Mouse (Mus musculus): ENCODE results near the gene Myl6b. TPM values are rescaled to one million over a fixed set of nuclear protein-coding genes. Genes with fewer than 3 reads are reported as not detected.

Gene Myl6b
- polyA plus RNA-seq, 1 experiment = 0.67 TPM

- H3K36me3 ChIP-seq (ENCODE audit: control insufficient read depth, insufficient read depth, low read length) = peaks cover 36% of the 10 kb centered on the region
Observed at GRCm38 (mm10) chr10:128491495-128491894, 7.0 kb downstream of the Myl6b start.

GRCm38 (mm10) chr10:128490912-128491311 lies 7.6 kb downstream of the Myl6b start:
- Histone ChIP-seq H3K4me3 (ENCODE audit: extremely low read depth, insufficient read depth, insufficient read length) (no peak overlapping the region), H3K4me1 (ENCODE audit: control insufficient read depth, insufficient read depth, insufficient read length) (peaks cover 12% of the 10 kb centered on the region; the same call in 1 of the 2 replicates), H3K27me3 (ENCODE audit: control insufficient read depth, insufficient read depth, low read length) (no peaks in the 10 kb centered on the region), H3K36me3 (ENCODE audit: control insufficient read depth, insufficient read depth, low read length) (peaks cover 36% of the 10 kb centered on the region), H3K27ac (ENCODE audit: insufficient read depth, low read length) (no peak overlapping the region)
- TF ChIP-seq CTCF (IDR thresholded peaks at IDR 0.05; ENCODE audit: extremely low read depth, insufficient read depth, insufficient read length, insufficient replicate concordance) = no peak
- WGBS = 83% methylated on average over 5 of the region's 5 CpGs
- no peak for DNase-seq (ENCODE audit: low read depth in 1 of 2, low spot score in 2 of 2)

More at GRCm38 (mm10) chr10:128491495-128491894, 7.0 kb downstream of the Myl6b start:
- TF ChIP-seq CTCF (IDR thresholded peaks at IDR 0.05; ENCODE audit: extremely low read depth, insufficient read depth, insufficient read length, insufficient replicate concordance) = no peak
- no peak for TF ChIP-seq POLR2A (IDR thresholded peaks at IDR 0.05; ENCODE audit: low read depth, low read length)
- 59% methylated on average over 6 of the region's 6 CpGs for WGBS
- Histone ChIP-seq H3K27me3 (ENCODE audit: control insufficient read depth, insufficient read depth, low read length) (no peaks in the 10 kb centered on the region), H3K27ac (ENCODE audit: insufficient read depth, low read length) (peak overlapping the region; percentile 85), H3K4me1 (ENCODE audit: control insufficient read depth, insufficient read depth, insufficient read length) (peaks cover 12% of the 10 kb centered on the region; the same call in 1 of the 2 replicates), H3K4me3 (ENCODE audit: extremely low read depth, insufficient read depth, insufficient read length) (no peak overlapping the region; the same call in 1 of the 2 replicates)
- no peak for DNase-seq (ENCODE audit: low read depth in 1 of 2, low spot score in 2 of 2)

- H3K4me3 ChIP-seq (ENCODE audit: extremely low read depth, insufficient read depth, insufficient read length) = no peak overlapping the region
- peaks cover 10% of the 10 kb centered on the region; the same call in 1 of the 2 replicates for H3K4me1 ChIP-seq (ENCODE audit: control insufficient read depth, insufficient read depth, insufficient read length)
- no peaks in the 10 kb centered on the region for H3K27me3 ChIP-seq (ENCODE audit: control insufficient read depth, insufficient read depth, low read length)
- TF ChIP-seq CTCF (IDR thresholded peaks at IDR 0.05; ENCODE audit: extremely low read depth, insufficient read depth, insufficient read length, insufficient replicate concordance) = no peak
- TF ChIP-seq POLR2A (IDR thresholded peaks at IDR 0.05; ENCODE audit: low read depth, low read length) = no peak
- 89% methylated on average over 5 of the region's 5 CpGs for WGBS
- H3K27ac ChIP-seq (ENCODE audit: insufficient read depth, low read length) = no peak overlapping the region
- peaks cover 40% of the 10 kb centered on the region for H3K36me3 ChIP-seq (ENCODE audit: control insufficient read depth, insufficient read depth, low read length)
- no peak for DNase-seq (ENCODE audit: low read depth in 1 of 2, low spot score in 2 of 2)
Observed at GRCm38 (mm10) chr10:128490232-128490631, 8.3 kb downstream of the Myl6b start.

GRCm38 (mm10) chr10:128489785-128490184 lies 8.7 kb downstream of the Myl6b start:
- H3K4me3 ChIP-seq (ENCODE audit: extremely low read depth, insufficient read depth, insufficient read length) = no peak overlapping the region
- peaks cover 40% of the 10 kb centered on the region for H3K36me3 ChIP-seq (ENCODE audit: control insufficient read depth, insufficient read depth, low read length)
- TF ChIP-seq POLR2A (IDR thresholded peaks at IDR 0.05; ENCODE audit: low read depth, low read length) (no peak), CTCF (IDR thresholded peaks at IDR 0.05; ENCODE audit: extremely low read depth, insufficient read depth, insufficient read length, insufficient replicate concordance) (no peak)
- H3K27me3 ChIP-seq (ENCODE audit: control insufficient read depth, insufficient read depth, low read length) = no peaks in the 10 kb centered on the region
- H3K27ac ChIP-seq (ENCODE audit: insufficient read depth, low read length) = no peak overlapping the region
- H3K4me1 ChIP-seq (ENCODE audit: control insufficient read depth, insufficient read depth, insufficient read length) = peaks cover 6% of the 10 kb centered on the region; the same call in 1 of the 2 replicates
- DNase-seq (ENCODE audit: low read depth in 1 of 2, low spot score in 2 of 2) = no peak
- WGBS = 84% methylated on average over 4 of the region's 4 CpGs

GRCm38 (mm10) chr10:128489380-128489779 lies 9.1 kb downstream of the Myl6b start:
- TF ChIP-seq POLR2A (IDR thresholded peaks at IDR 0.05; ENCODE audit: low read depth, low read length) (no peak), CTCF (IDR thresholded peaks at IDR 0.05; ENCODE audit: extremely low read depth, insufficient read depth, insufficient read length, insufficient replicate concordance) (no peak)
- peaks cover 5% of the 10 kb centered on the region; the same call in 1 of the 2 replicates for H3K4me1 ChIP-seq (ENCODE audit: control insufficient read depth, insufficient read depth, insufficient read length)
- H3K36me3 ChIP-seq (ENCODE audit: control insufficient read depth, insufficient read depth, low read length) = peaks cover 40% of the 10 kb centered on the region
- no peak overlapping the region for H3K27ac ChIP-seq (ENCODE audit: insufficient read depth, low read length)
- no peak for DNase-seq (ENCODE audit: low read depth in 1 of 2, low spot score in 2 of 2)
- no peak overlapping the region for H3K4me3 ChIP-seq (ENCODE audit: extremely low read depth, insufficient read depth, insufficient read length)
- 74% methylated on average over 5 of the region's 5 CpGs for WGBS
- H3K27me3 ChIP-seq (ENCODE audit: control insufficient read depth, insufficient read depth, low read length) = no peaks in the 10 kb centered on the region

- Histone ChIP-seq H3K27me3 (ENCODE audit: control insufficient read depth, insufficient read depth, low read length) (no peaks in the 10 kb centered on the region), H3K36me3 (ENCODE audit: control insufficient read depth, insufficient read depth, low read length) (peaks cover 45% of the 10 kb centered on the region), H3K27ac (ENCODE audit: insufficient read depth, low read length) (no peak overlapping the region), H3K4me3 (ENCODE audit: extremely low read depth, insufficient read depth, insufficient read length) (no peak overlapping the region), H3K4me1 (ENCODE audit: control insufficient read depth, insufficient read depth, insufficient read length) (peaks cover 5% of the 10 kb centered on the region; the same call in 1 of the 2 replicates)
- DNase-seq (ENCODE audit: low read depth in 1 of 2, low spot score in 2 of 2) = no peak
- 93% methylated on average over 4 of the region's 4 CpGs for WGBS
- TF ChIP-seq POLR2A (IDR thresholded peaks at IDR 0.05; ENCODE audit: low read depth, low read length) = no peak
- TF ChIP-seq CTCF (IDR thresholded peaks at IDR 0.05; ENCODE audit: extremely low read depth, insufficient read depth, insufficient read length, insufficient replicate concordance) = no peak
Observed at GRCm38 (mm10) chr10:128488776-128489175, 9.7 kb downstream of the Myl6b start.

GRCm38 (mm10) chr10:128487861-128488712 lies 10.4 kb downstream of the Myl6b start:
- H3K4me3 ChIP-seq (ENCODE audit: extremely low read depth, insufficient read depth, insufficient read length) = no peak overlapping the region
- DNase-seq (ENCODE audit: low read depth in 1 of 2, low spot score in 2 of 2) = no peak
- peaks cover 5% of the 10 kb centered on the region; the same call in 1 of the 2 replicates for H3K4me1 ChIP-seq (ENCODE audit: control insufficient read depth, insufficient read depth, insufficient read length)
- 95% methylated on average over 22 of the region's 22 CpGs for WGBS
- no peak overlapping the region for H3K27ac ChIP-seq (ENCODE audit: insufficient read depth, low read length)
- no peak for TF ChIP-seq POLR2A (IDR thresholded peaks at IDR 0.05; ENCODE audit: low read depth, low read length)
- TF ChIP-seq CTCF (IDR thresholded peaks at IDR 0.05; ENCODE audit: extremely low read depth, insufficient read depth, insufficient read length, insufficient replicate concordance) = no peak
- H3K36me3 ChIP-seq (ENCODE audit: control insufficient read depth, insufficient read depth, low read length) = peaks cover 51% of the 10 kb centered on the region
- no peaks in the 10 kb centered on the region for H3K27me3 ChIP-seq (ENCODE audit: control insufficient read depth, insufficient read depth, low read length)
